ENCODE assay signal across 26 mouse cellular contexts in genomic region chr12:109525613-109526012, GRCm38 (mm10).
DNase-seq lines count a peak whose midpoint lies in the region; ATAC-seq and TF ChIP-seq lines count a peak whose summit lies in the region.
"Had no signal": no experiment of that assay in that cellular context is flagged by ENCODE, and none has a peak within 500 bp of the region (broad histone marks: within the 10 kb centered on the region; RNA-seq: fewer than 3 reads in every experiment).

No protein-coding gene starts in this region.

- no peaks in the 10 kb centered on the region for H3K27me3 ChIP-seq in stomach, embryonic 15.5 days (replicated peaks)
- H3K27me3 ChIP-seq in stomach, postnatal 0 days (ENCODE audit: control insufficient read depth, insufficient read depth, low read length) = no peaks in the 10 kb centered on the region
- no peaks in the 10 kb centered on the region for H3K27me3 ChIP-seq in intestine, postnatal 0 days (replicated peaks; ENCODE audit: control insufficient read depth, insufficient read depth, low read length)
- H3K27me3 ChIP-seq: CH12.LX; lung, embryonic 15.5 days had no signal

- no peak overlapping the region for H3K4me3 ChIP-seq in stomach, embryonic 15.5 days (replicated peaks)
- no peak overlapping the region for H3K4me3 ChIP-seq in stomach, postnatal 0 days (ENCODE audit: low read depth, low read length)
- no peak overlapping the region for H3K4me3 ChIP-seq in intestine, postnatal 0 days (ENCODE audit: low read depth, low read length)
- H3K4me3 ChIP-seq: heart, embryonic 12.5 days; layer of hippocampus, adult 2 months; limb, embryonic 10.5 days; lung, embryonic 15.5 days; neural tube, embryonic 15.5 days had no signal

- no peak overlapping the region for H3K27ac ChIP-seq in stomach, embryonic 15.5 days
- no peak overlapping the region for H3K27ac ChIP-seq in stomach, postnatal 0 days (replicated peaks)
- no peak overlapping the region for H3K27ac ChIP-seq in intestine, postnatal 0 days (ENCODE audit: low read depth, low read length)
- H3K27ac ChIP-seq: hindbrain, postnatal 0 days; layer of hippocampus, adult 2 months; limb, embryonic 10.5 days; lung, embryonic 15.5 days; neural tube, embryonic 15.5 days had no signal

- no peaks in the 10 kb centered on the region for H3K36me3 ChIP-seq in stomach, embryonic 15.5 days
- H3K36me3 ChIP-seq in stomach, postnatal 0 days (ENCODE audit: control insufficient read depth, insufficient read depth, low read length) = no peaks in the 10 kb centered on the region
- no peaks in the 10 kb centered on the region for H3K36me3 ChIP-seq in intestine, postnatal 0 days (ENCODE audit: control insufficient read depth, insufficient read depth)
- H3K36me3 ChIP-seq: heart, embryonic 12.5 days; lung, embryonic 15.5 days; neural tube, embryonic 15.5 days had no signal

- 62% methylated on average over 9 of the region's 9 CpGs for WGBS in stomach, embryonic 15.5 days
- WGBS in stomach, postnatal 0 days = 55% methylated on average over 9 of the region's 9 CpGs
- 47% methylated on average over 9 of the region's 9 CpGs for WGBS in intestine, postnatal 0 days

- TF ChIP-seq EP300 in stomach, postnatal 0 days (optimal IDR thresholded peaks at IDR 0.05) = no peak

- H3K4me2 ChIP-seq in stomach, embryonic 15.5 days = peak overlapping the region; percentile 9
- H3K4me2 ChIP-seq in stomach, postnatal 0 days (replicated peaks; ENCODE audit: low read depth) = no peak overlapping the region
- H3K4me2 ChIP-seq in intestine, postnatal 0 days (replicated peaks; ENCODE audit: low read depth) = peak overlapping the region; percentile 30; the same call in 1 of the 2 replicates
- H3K4me2 ChIP-seq: heart, embryonic 12.5 days; lung, embryonic 15.5 days; midbrain, embryonic 11.5 days; neural tube, embryonic 15.5 days had no signal

- 0 out of 2 replicates have a peak, but pooled peaks cover 11% of the 10 kb centered on the region for H3K4me1 ChIP-seq in stomach, embryonic 15.5 days
- no peaks in the 10 kb centered on the region for H3K4me1 ChIP-seq in stomach, postnatal 0 days (replicated peaks; ENCODE audit: control insufficient read depth, insufficient read depth)
- no peaks in the 10 kb centered on the region for H3K4me1 ChIP-seq in intestine, postnatal 0 days (replicated peaks; ENCODE audit: control insufficient read depth, insufficient read depth, low read length)
- H3K4me1 ChIP-seq: heart, embryonic 12.5 days had no signal

- no peak overlapping the region for H3K9ac ChIP-seq in stomach, embryonic 15.5 days
- H3K9ac ChIP-seq in stomach, postnatal 0 days (ENCODE audit: low read length) = no peak overlapping the region
- no peak overlapping the region for H3K9ac ChIP-seq in intestine, postnatal 0 days (ENCODE audit: low read depth, low read length)
- H3K9ac ChIP-seq: heart, embryonic 12.5 days; lung, embryonic 15.5 days; neural tube, embryonic 15.5 days had no signal

- H3K9me3 ChIP-seq in stomach, embryonic 15.5 days = peaks cover 3% of the 10 kb centered on the region; the same call in 1 of the 2 replicates
- 0 out of 2 replicates have a peak, but pooled peaks cover 4% of the 10 kb centered on the region for H3K9me3 ChIP-seq in stomach, postnatal 0 days (ENCODE audit: control insufficient read depth, low read length)
- H3K9me3 ChIP-seq in intestine, postnatal 0 days (ENCODE audit: control insufficient read depth) = no peaks in the 10 kb centered on the region

- no peak for ATAC-seq in stomach, embryonic 15.5 days (ENCODE audit: insufficient read depth, low FRiP score, low read depth)
- ATAC-seq in stomach, postnatal 0 days (ENCODE audit: low FRiP score, low TSS enrichment) = no peak
- peak; percentile 67 for ATAC-seq in common myeloid progenitor, adult 5-6 weeks (replicated peaks; ENCODE audit: low read depth, poor library complexity, severe bottlenecking)
- ATAC-seq in intestine, postnatal 0 days = peak; percentile 48; the same call in 1 of the 2 replicates
- no peak; the same call in 1 of the 2 replicates for ATAC-seq in megakaryocyte-erythroid progenitor cell, adult 5-6 weeks (replicated peaks; ENCODE audit: low FRiP score, low TSS enrichment, poor library complexity, severe bottlenecking)
- ATAC-seq: forebrain, embryonic 14.5 days; hindbrain, postnatal 0 days had no signal

- DNase-seq in stomach, postnatal 0 days (ENCODE audit: low spot score) = no peak
- DNase-seq in yolk sac, embryonic 10.5 days (ENCODE audit: low spot score) = peak; percentile 43
- no peak for DNase-seq in adrenal gland, adult (ENCODE audit: inconsistent age in 2 of 2, low spot score in 1 of 2)
- no peak for DNase-seq in frontal cortex, postnatal 14 days (ENCODE audit: low spot score in 2 of 2)
- DNase-seq: adrenal gland, adult 2 months; cerebellum, adult 2 months; cerebellum, postnatal 25 days; gastrocnemius, postnatal 10 days; heart, adult 18-20 months; heart, postnatal 10 days; kidney, adult 8-10 months; kidney, postnatal 10 days; lung, postnatal 36 days had no signal

- TF ChIP-seq CTCF in stomach, postnatal 0 days (IDR thresholded peaks at IDR 0.05; ENCODE audit: low read depth) = no peak
- TF ChIP-seq CTCF in intestine, postnatal 0 days (IDR thresholded peaks at IDR 0.05; ENCODE audit: low read depth) = no peak

Comparison
In these comparisons a context has a peak if more than half of its experiments do, and no peak if none do; other contexts are left out.
1. ATAC-seq: peak in common myeloid progenitor, adult 5-6 weeks (single experiment) and intestine, postnatal 0 days (single experiment); none in stomach, embryonic 15.5 days (single experiment), stomach, postnatal 0 days (single experiment) and megakaryocyte-erythroid progenitor cell, adult 5-6 weeks (single experiment).